Mouse (Mus musculus): Measurements from ENCODE around the gene Cwc22. TPM values are rescaled to one million over a fixed set of nuclear protein-coding genes. Genes with fewer than 3 reads are reported as not detected.

Gene Cwc22
- polyA plus RNA-seq (2012; rRNA removed) = 5.6 and 8.0 TPM in 2 replicates

DNA sequence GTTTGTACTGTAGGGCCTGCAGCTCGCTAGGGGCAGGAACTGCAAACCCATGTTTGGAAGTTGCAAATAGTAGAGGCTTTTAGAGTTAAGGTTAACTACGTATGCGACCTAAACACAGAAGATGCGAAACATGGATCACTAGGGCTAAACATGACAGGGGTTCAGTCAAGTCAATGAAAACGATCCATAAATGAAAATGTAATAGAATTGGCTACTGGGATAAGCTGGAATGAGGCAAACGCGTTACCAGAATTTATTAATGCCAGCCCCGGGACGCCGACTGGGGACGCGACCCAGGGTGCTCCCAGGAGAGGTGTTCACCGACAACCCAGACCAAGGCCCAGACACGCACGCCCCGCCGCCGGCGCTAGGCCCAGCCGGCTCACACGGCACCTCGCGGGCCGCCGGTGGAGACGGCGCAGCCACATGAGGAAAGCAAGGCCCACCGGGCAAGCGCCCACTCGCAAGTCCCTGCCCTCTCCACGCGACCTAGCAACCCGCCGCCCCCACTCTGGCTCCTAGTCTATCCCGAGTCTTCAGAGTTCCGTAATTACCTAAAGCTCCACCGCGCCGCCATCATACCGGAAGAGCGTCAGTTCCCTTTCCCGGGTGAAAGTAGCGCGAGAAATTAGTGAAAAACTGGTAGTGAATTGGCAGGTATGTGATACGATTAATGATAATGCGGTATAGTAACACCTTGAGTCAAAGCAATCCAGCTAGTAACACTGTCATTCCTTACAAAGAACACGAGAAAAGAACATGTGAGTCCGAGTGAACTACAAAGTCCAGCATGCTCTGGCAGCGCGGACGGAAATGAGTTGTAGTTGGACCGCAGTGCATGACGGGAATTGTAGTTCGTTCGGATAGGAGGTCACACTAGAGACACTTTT lies at the start of gene Cwc22:
Cwc22 (minus strand) TSS at position 780 of the 890 bp plus-strand sequence.
- peak; percentile 63 for DNase-seq (ENCODE audit: low read depth)

GRCm38 (mm10) chr2:77993727-77994401 lies 47.7 kb upstream of the Cwc22 start:
- no peak for DNase-seq (ENCODE audit: low read depth)

DNA sequence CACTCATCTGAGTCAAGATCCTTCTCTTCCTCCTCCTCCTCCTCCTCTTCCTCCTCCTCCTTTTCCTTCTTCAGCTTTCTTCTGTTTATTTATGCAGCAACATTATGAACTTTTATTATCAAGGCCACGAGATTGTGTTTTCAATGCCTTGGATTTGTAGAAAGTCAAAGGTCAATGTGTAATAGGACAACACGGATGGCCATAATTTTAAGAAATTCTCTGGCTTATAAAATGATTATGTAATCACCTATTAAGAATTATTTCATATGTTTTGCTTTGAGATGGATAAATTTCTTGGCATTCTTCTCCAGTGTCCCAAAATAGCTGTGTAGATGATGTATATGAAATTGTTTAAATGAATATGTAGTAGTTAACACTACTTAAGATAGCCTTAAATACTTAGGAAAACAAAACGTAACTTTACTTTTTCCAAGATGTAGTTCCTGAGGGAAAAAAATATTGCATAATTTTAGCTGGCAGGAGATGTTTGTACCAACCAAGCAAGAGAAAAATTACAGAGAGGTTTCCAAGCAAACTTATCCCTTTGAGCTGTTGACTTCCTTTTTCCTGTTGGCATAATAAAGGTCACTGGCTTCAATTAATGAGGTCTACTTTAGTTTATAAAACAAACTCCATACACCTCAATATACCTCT lies 46.9 kb upstream of the Cwc22 start:
- DNase-seq (ENCODE audit: low read depth) = peak; percentile 3

GRCm38 (mm10) chr2:77990820-77991219 lies 44.6 kb upstream of the Cwc22 start:
- no peak for DNase-seq (ENCODE audit: low read depth)

- DNase-seq (ENCODE audit: low read depth) = no peak
These were observed 43.9 kb upstream of the Cwc22 start for GRCm38 (mm10) chr2:77990121-77990520.

- no peak for DNase-seq (ENCODE audit: low read depth)
These were observed 43.2 kb upstream of the Cwc22 start for GRCm38 (mm10) chr2:77989390-77989789.

DNA sequence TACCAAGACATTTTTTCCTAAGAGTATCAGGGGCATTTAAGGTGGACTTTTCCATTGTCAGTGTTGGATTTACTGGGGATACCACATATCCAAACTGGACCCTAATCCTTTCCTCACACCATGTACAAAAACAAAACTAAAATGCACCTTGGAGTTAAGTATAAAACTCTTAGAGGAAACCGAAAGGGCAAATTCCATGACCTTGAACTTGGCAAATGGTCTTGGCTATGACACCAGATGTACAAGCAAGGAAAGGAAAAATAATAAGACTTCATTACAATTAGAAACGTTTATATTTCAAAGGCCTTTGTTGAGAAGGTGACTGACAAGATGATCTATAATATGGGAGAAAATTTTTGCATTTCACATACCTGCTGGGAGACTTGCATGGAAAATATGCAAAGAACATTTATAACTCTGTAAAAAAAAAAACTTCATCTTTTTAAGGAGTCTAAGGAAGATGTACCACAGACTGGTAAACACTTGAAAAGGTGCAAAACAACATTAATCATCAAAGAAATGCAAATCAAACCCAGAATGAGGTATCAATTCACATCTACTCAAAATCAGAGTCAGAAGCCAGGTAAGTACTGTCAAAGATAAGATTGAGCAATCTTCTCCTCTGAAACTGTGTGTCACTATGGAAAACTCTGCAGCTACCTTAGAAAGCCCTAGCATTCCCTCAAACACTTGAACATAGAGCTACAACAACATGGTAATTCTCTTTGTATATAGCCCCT lies 40.0 kb upstream of the Cwc22 start:
- DNase-seq (ENCODE audit: low read depth) = no peak

- DNase-seq (ENCODE audit: low read depth) = no peak
These were observed 38.0 kb upstream of the Cwc22 start for GRCm38 (mm10) chr2:77984209-77984608.

DNA sequence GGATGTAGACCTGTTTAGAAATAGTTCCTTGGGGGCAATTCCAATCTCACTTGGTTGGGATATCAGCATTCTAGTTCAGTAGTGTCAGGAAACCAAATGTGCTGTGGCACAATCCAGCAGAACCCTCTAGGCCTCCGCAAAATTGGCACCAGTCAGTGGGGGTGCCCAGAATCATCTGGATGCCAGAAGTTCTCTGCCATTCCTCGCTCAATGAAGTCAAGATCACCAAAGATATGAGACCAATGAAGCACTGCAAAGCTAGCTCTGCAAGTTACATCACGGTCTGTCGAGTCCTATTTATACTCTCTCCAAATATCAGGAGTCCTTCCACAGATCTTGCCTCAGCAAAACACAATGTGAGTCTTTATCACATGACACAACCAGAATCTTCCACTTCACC lies 35.7 kb upstream of the Cwc22 start:
- DNase-seq (ENCODE audit: low read depth) = no peak

DNA sequence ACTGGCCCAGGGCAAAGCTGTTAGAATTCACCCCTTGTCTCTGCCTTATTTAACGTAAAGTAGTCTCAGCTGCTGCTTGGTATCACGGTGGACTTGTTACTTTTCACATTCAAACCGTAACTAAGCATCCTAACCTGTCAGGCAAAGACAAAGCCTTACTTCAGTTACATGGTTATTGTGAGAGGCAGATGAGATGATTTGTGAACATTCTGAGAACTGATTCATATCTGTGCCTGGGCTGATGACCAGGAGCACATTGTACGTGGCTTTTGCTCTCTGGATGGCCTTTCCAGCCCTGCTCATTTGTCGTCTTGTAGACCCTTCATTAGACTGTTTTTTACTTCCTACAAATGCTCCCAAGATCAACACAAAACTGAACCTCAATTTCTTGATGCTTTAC lies 34.5 kb upstream of the Cwc22 start:
- no peak for DNase-seq (ENCODE audit: low read depth)

- no peak for DNase-seq (ENCODE audit: low read depth)
These were observed 33.3 kb upstream of the Cwc22 start for GRCm38 (mm10) chr2:77979519-77979918.

- no peak for DNase-seq (ENCODE audit: low read depth)
These were observed 32.9 kb upstream of the Cwc22 start for GRCm38 (mm10) chr2:77979081-77979480.

DNA sequence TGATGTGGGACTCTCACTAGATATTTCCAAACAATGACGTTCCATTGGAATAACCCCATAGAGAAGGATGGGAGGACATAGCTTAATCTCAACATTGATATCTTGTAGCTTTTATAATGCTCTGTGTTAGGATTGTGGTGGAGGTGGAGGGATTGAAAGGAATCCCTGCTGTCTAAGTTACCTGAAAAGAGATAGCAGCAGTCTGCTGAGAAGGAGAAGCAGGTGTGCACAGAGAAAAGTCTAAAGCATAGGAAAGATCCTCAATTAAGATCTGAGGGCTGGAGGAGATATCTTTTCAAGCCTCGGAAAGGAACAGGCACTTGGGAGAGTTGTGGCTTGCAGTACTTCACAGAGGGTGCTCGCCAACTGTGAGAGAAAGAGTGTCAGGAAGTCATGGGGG lies 32.1 kb upstream of the Cwc22 start:
- no peak for DNase-seq (ENCODE audit: low read depth)

DNA sequence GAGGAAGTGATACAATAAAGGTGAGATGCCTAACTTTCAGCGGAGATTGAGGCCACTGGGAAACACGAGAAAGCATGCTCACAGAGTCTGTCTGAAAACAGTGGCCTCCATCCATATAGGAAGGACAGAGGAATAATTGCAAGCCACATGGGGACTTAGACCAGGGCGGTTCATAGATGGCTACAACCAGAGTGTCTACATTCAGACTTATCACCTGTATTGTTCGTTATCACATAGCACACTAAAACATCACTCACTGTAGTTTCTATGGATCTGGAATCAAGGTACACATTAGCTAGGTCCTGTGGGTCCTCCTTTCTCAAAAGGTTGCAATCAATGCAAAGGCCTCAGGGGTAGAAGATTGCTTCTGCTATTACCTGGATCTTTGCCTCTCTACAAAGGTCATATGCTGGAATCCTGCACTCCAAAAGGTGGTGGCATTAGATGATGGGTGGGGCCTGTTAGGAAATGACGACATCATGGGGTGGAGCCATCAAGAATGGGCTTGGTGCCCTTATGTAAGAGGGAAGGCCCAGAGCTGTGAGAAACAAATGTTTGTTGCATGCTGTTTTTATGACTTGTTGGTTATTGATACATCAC lies 30.2 kb upstream of the Cwc22 start:
- DNase-seq (ENCODE audit: low read depth) = no peak

DNA sequence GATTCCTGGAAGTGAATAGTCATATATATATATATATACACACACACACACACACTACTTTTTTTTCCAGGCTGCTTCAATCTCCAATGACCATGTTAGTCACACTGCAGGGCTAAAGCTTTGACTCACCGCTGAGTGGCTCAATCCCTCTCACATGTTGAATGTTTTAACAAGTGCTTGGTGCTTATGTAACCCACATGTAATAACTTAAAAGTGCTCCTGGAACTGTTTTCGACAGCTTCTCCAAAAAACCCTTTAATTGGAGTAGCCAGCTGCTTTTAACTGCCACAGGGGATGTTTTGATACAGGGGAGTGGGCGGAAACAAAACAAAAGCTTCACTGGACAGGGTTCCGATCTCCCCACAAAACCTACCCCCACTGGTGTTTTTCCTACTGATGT lies 29.4 kb upstream of the Cwc22 start:
- peak; percentile 4 for DNase-seq (ENCODE audit: low read depth)

DNA sequence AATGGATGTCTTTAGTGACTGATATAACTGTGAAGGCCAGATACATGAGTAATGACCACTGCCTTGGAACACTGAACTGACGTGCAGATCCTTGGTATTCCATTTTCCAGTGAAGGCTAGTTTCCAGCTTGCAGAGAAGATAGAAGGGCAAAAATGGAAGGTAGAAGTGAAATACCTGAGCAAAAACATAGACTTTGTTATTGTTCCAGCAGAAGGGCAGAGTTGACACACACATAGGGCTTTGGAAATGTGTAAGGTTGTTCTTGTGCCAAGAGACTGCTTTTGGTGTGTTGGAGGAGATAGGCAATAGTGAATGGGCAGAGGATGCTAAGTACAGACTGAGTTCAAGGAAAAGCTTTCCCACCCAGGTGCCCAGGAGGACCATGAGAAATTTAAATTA lies 28.8 kb upstream of the Cwc22 start:
- no peak for DNase-seq (ENCODE audit: low read depth)

- DNase-seq (ENCODE audit: low read depth) = no peak
These were observed 28.2 kb upstream of the Cwc22 start for GRCm38 (mm10) chr2:77974366-77974765.

DNA sequence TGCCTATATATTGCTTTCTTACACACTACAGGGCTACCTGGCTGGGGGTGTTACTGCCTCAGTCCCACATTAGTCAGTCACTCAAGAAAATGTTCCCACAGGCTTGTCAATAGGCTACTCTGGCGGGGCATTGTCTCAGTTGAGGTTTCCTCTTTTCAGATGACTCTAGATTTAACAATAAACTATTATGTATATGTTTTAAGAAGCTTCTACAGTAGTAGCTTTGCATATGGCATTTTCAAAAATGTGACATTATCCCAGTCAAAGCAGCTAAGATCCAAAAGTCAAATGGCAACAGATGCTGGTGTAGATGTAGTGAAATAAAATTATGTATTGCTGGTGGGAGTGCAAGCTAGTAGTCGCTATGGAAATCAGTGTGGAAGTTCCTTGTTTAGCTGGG lies 27.1 kb upstream of the Cwc22 start:
- DNase-seq (ENCODE audit: low read depth) = no peak

DNA sequence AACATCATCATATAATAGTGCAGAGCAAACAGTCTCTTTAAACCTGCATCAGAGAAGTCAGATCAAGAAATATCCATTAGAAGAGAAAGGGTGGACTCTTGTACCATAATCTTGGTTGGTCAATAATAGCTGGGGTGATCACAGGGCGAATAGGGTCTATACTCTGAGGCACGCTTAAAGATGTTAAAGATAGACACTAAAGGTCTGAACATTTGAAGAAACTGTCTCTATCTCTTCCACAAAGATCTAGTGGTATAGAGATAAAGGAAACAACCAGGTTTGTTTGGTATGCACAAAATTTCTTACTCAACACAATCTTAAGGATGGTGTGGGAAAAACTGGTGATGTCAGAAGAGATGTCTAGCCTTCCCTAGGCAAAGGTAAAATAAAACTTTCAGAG lies 26.4 kb upstream of the Cwc22 start:
- no peak for DNase-seq (ENCODE audit: low read depth)

- DNase-seq (ENCODE audit: low read depth) = no peak
These were observed 25.7 kb upstream of the Cwc22 start for GRCm38 (mm10) chr2:77971871-77972270.

GRCm38 (mm10) chr2:77971361-77971760 lies 25.2 kb upstream of the Cwc22 start:
- no peak for DNase-seq (ENCODE audit: low read depth)

- DNase-seq (ENCODE audit: low read depth) = no peak
These were observed 24.4 kb upstream of the Cwc22 start for GRCm38 (mm10) chr2:77970556-77970955.
